Mouse (Mus musculus) heart, embryonic 15.5 days (tissue): ENCODE data around the gene Klf13. TPM values are rescaled to one million over a fixed set of nuclear protein-coding genes. Genes with fewer than 3 reads are reported as not detected.

ENCODE experiments used
- ATAC-seq: fragments of 200-750 bp; cut with Nextera tagmentation; replicated peaks from 2 replicates; pipeline ENCODE4 v1.8.0; 2017; ENCODE audit warnings: low read depth, moderate TSS enrichment; ENCODE audit not compliant: insufficient number of reproducible peaks, insufficient read depth, low FRiP score
- H3K27ac ChIP-seq: fragments of 300-500 bp; sonication (generic); 2 replicates; pipeline ENCODE4 v1.5.1; 2015; ENCODE audit warnings: mild to moderate bottlenecking, inconsistent platforms
- H3K27me3 ChIP-seq: fragments of 300-500 bp; sonication (generic); 2 replicates; pipeline ENCODE4 v1.6.1; 2015; ENCODE audit warnings: inconsistent platforms
- H3K36me3 ChIP-seq: fragments of 300-500 bp; sonication (generic); 2 replicates; pipeline ENCODE4 v1.6.1; 2015; ENCODE audit warnings: mild to moderate bottlenecking, inconsistent platforms
- H3K4me1 ChIP-seq: fragments of 300-500 bp; sonication (generic); replicated peaks from 2 replicates; pipeline ENCODE4 v1.6.1; 2015; ENCODE audit warnings: inconsistent platforms
- H3K4me2 ChIP-seq: fragments of 300-500 bp; sonication (generic); 2 replicates; pipeline ENCODE4 v1.6.1; 2015; ENCODE audit warnings: inconsistent platforms, mild to moderate bottlenecking, moderate library complexity
- H3K4me3 ChIP-seq: fragments of 300-500 bp; sonication (generic); 2 replicates; pipeline ENCODE4 v1.5.1; 2015; ENCODE audit warnings: mild to moderate bottlenecking, inconsistent platforms
- H3K9ac ChIP-seq: fragments of 300-500 bp; sonication (generic); 2 replicates; pipeline ENCODE4 v1.6.1; 2015; ENCODE audit warnings: mild to moderate bottlenecking, inconsistent platforms
- H3K9me3 ChIP-seq: fragments of 300-500 bp; sonication (generic); replicated peaks from 2 replicates; pipeline ENCODE4 v1.6.1; 2016; ENCODE audit warnings: inconsistent platforms
- WGBS: fragments of 180-500 bp; shearing (Covaris S2); methylation state at CpG from one replicate; pipeline ENCODE4 v1.1.7; 2015; ENCODE audit warnings: mixed read lengths; 5-methylcytosine and 5-hydroxymethylcytosine counted together
- polyA plus RNA-seq: library from polyadenylated mRNA; unstranded; fragments of >200 nt; fragmentation: Nextera tagmentation; extraction: Ambion mirVana; gene quantifications from 2 replicates; pipeline ENCODE4 v1.2.1, GENCODE M21; 2015

The Klf13 gene
- polyA plus RNA-seq, 1 experiment from 2014 or later = 23.4 TPM

- no peak overlapping the region for H3K9ac ChIP-seq
- WGBS = 66% methylated on average over 11 of the region's 11 CpGs
- H3K27me3 ChIP-seq = no peaks in the 10 kb centered on the region
- no peak overlapping the region for H3K27ac ChIP-seq
- no peaks in the 10 kb centered on the region for H3K4me1 ChIP-seq
- no peak for ATAC-seq
- no peaks in the 10 kb centered on the region for H3K9me3 ChIP-seq
- H3K4me3 ChIP-seq = no peak overlapping the region
- no peak overlapping the region for H3K4me2 ChIP-seq
- no peaks in the 10 kb centered on the region for H3K36me3 ChIP-seq
These were observed 9.1 kb upstream of the Klf13 start for GRCm38 (mm10) chr7:63947514-63948487.

- peaks cover 7% of the 10 kb centered on the region for H3K4me1 ChIP-seq
- H3K27ac ChIP-seq = no peak overlapping the region
- H3K4me3 ChIP-seq = no peak overlapping the region
- no peak for ATAC-seq
- no peaks in the 10 kb centered on the region for H3K36me3 ChIP-seq
- no peaks in the 10 kb centered on the region for H3K27me3 ChIP-seq
- no peak overlapping the region for H3K4me2 ChIP-seq
- 50% methylated on average over 2 of the region's 2 CpGs for WGBS
- no peak overlapping the region for H3K9ac ChIP-seq
- H3K9me3 ChIP-seq = no peaks in the 10 kb centered on the region
These were observed 5.2 kb upstream of the Klf13 start for GRCm38 (mm10) chr7:63943946-63944345.

DNA sequence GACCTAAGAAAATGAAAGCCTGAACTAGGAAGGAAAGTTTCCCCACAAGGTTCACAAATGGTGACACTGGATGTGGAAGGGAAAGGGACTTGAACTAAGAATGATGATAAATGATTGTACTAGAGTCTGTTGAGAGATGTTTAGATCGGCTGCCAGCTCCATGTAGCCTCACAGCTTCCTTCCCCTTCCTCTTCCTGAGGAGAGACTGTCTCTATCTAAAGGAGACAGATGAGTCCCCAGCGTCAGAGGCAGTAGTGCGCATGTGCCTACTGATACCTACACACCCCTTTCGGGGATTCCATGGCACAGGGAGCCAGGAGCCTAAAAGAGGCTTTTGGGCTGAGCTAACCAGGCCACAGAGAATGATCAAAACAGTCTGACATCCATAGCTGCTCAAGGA is 2.8 kb upstream of the Klf13 start:
- ATAC-seq = no peak
- Histone ChIP-seq H3K4me3 (no peak overlapping the region), H3K4me1 (peaks cover 7% of the 10 kb centered on the region), H3K36me3 (no peaks in the 10 kb centered on the region), H3K9ac (no peak overlapping the region), H3K27ac (no peak overlapping the region), H3K4me2 (no peak overlapping the region), H3K9me3 (no peaks in the 10 kb centered on the region), H3K27me3 (no peaks in the 10 kb centered on the region)
- 61% methylated on average over 4 of the region's 4 CpGs for WGBS

- ATAC-seq = no peak
- Histone ChIP-seq H3K4me2 (no peak overlapping the region), H3K4me1 (peaks cover 8% of the 10 kb centered on the region), H3K9ac (no peak overlapping the region), H3K27me3 (no peaks in the 10 kb centered on the region), H3K36me3 (no peaks in the 10 kb centered on the region), H3K4me3 (no peak overlapping the region), H3K9me3 (no peaks in the 10 kb centered on the region), H3K27ac (no peak overlapping the region)
- WGBS = 76% methylated on average over 3 of the region's 3 CpGs
These were observed 2.3 kb upstream of the Klf13 start for GRCm38 (mm10) chr7:63941050-63941449.

DNA sequence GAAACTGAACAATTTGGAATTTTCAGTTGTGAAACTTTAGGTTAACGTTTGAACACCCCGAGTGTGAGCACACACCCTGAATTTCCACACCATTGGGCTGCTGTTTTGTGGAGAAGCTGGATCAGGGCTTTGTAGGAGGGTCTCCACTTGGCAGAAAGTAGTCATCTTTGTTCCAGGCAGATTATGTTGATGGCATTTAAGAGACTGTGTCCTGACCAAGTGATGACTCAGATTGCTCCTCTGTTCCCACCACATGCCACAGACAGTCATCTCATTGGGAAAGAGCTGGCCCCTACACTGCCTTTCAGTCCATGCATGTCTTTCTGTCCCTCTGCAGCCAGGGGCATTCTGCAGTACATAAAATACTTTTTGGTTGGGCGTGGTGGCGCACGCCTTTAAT is 1.6 kb upstream of the Klf13 start:
- no peaks in the 10 kb centered on the region for H3K36me3 ChIP-seq
- no peak overlapping the region for H3K9ac ChIP-seq
- H3K9me3 ChIP-seq = no peaks in the 10 kb centered on the region
- no peaks in the 10 kb centered on the region for H3K27me3 ChIP-seq
- WGBS = 89% methylated on average over 5 of the region's 5 CpGs
- ATAC-seq = no peak
- peak overlapping the region; percentile 99 for H3K27ac ChIP-seq
- H3K4me3 ChIP-seq = no peak overlapping the region
- 0 out of 2 replicates have a peak overlapping the region, but pooled peaks have one; percentile 81 for H3K4me2 ChIP-seq
- peaks cover 15% of the 10 kb centered on the region for H3K4me1 ChIP-seq

DNA sequence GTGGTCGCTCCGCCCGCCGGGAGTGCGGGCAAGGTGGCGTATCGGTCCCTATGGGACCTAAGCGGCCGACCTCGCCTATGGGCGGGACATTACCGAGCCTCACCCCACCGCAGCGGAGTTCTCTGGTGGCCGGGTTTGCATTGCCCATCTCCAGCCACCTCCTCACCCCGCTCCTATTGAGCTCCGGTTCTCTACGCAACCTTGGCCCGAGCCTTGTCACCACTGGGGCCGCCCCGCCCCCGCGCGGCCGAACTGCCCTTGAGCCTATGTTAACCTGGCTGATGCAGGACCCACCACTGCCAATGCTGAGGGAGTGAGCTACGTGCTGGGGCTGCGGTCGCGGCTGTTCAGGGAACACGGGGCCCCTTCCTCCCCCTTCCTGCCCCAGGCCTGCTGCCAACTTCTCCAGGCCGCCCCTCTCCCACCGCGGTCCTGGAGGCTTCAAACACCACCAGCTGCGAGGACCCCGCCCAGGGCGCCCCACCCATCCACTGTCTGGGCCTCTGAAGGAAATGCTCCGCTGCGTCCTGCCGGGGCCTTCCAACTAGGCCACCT is 759 bp upstream of the Klf13 start:
- peak overlapping the region; percentile 99 for H3K27ac ChIP-seq
- peak overlapping the region; percentile 89 for H3K4me3 ChIP-seq
- H3K4me2 ChIP-seq = peak overlapping the region; percentile 81
- H3K9me3 ChIP-seq = no peaks in the 10 kb centered on the region
- H3K27me3 ChIP-seq = no peaks in the 10 kb centered on the region
- ATAC-seq = peak; percentile 76
- peak overlapping the region; percentile 87 for H3K9ac ChIP-seq
- under 1% methylated on average over 38 of the region's 39 CpGs for WGBS
- H3K4me1 ChIP-seq = peaks cover 24% of the 10 kb centered on the region
- H3K36me3 ChIP-seq = no peaks in the 10 kb centered on the region

DNA sequence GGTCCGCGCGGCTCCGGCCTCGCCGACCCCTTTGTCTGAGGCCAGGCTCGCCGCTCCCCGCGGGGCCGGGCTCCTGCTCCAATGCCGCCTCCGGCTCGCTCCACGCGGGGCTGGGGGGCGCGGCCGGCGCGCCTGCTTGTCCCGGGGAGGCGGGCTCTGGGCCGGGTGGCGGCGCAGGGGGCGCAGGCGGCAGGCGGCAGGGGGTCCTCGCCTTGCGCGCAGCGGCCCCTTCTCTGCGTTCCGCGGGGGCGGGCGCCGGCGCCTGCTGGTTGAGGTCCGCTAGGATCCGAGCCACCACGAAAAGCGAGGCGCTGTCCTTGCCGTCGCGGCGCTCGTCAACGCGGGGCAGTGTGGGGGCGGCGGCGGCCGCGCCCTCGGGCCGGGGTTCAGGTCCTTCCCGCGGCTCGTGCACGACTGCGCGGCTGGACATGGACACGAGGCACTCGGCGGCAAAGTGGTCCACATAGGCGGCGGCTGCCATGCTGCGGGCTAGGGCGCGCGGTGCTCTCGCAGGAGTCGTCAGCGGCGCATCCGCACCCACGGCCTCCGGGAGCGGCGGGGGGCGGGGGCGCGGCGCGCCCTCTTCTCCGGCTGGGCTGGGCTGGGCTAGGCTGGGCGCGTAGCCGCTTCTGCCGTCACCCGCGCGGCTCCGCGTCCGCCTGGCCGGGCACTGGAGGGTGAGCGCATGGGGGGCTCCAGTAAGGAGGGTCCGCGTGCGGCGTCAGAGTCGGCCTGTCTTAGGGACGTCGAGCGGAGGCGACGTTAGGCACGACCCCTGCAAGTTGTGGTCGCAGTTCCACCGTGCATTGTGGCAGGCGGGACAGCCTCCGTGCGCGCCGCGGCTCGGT is 425 bp downstream of the Klf13 start:
- Histone ChIP-seq H3K4me1 (peaks cover 34% of the 10 kb centered on the region), H3K4me3 (peak overlapping the region; percentile 89), H3K27me3 (no peaks in the 10 kb centered on the region), H3K9me3 (no peaks in the 10 kb centered on the region), H3K9ac (peak overlapping the region; percentile 87), H3K4me2 (peak overlapping the region; percentile 81), H3K27ac (peak overlapping the region; percentile 96), H3K36me3 (no peaks in the 10 kb centered on the region)
- WGBS = under 1% methylated on average over 107 of the region's 121 CpGs
- ATAC-seq = peak; percentile 24

GRCm38 (mm10) chr7:63937236-63938065 is 1.3 kb downstream of the Klf13 start:
- H3K27ac ChIP-seq = peak overlapping the region; percentile 96
- peaks cover 34% of the 10 kb centered on the region for H3K4me1 ChIP-seq
- H3K9me3 ChIP-seq = no peaks in the 10 kb centered on the region
- H3K27me3 ChIP-seq = no peaks in the 10 kb centered on the region
- peak; percentile 23 for ATAC-seq
- H3K36me3 ChIP-seq = no peaks in the 10 kb centered on the region
- H3K4me3 ChIP-seq = peak overlapping the region; percentile 89
- H3K9ac ChIP-seq = peak overlapping the region; percentile 87
- under 1% methylated on average over 60 of the region's 88 CpGs for WGBS
- H3K4me2 ChIP-seq = peak overlapping the region; percentile 81

GRCm38 (mm10) chr7:63936986-63937235 is 1.8 kb downstream of the Klf13 start:
- H3K4me2 ChIP-seq = peak overlapping the region; percentile 81
- no peaks in the 10 kb centered on the region for H3K36me3 ChIP-seq
- ATAC-seq = no peak
- peak overlapping the region; percentile 89 for H3K4me3 ChIP-seq
- no peaks in the 10 kb centered on the region for H3K9me3 ChIP-seq
- no peaks in the 10 kb centered on the region for H3K27me3 ChIP-seq
- H3K27ac ChIP-seq = peak overlapping the region; percentile 96
- 2% methylated on average over 11 of the region's 11 CpGs for WGBS
- peaks cover 34% of the 10 kb centered on the region for H3K4me1 ChIP-seq
- H3K9ac ChIP-seq = peak overlapping the region; percentile 87

DNA sequence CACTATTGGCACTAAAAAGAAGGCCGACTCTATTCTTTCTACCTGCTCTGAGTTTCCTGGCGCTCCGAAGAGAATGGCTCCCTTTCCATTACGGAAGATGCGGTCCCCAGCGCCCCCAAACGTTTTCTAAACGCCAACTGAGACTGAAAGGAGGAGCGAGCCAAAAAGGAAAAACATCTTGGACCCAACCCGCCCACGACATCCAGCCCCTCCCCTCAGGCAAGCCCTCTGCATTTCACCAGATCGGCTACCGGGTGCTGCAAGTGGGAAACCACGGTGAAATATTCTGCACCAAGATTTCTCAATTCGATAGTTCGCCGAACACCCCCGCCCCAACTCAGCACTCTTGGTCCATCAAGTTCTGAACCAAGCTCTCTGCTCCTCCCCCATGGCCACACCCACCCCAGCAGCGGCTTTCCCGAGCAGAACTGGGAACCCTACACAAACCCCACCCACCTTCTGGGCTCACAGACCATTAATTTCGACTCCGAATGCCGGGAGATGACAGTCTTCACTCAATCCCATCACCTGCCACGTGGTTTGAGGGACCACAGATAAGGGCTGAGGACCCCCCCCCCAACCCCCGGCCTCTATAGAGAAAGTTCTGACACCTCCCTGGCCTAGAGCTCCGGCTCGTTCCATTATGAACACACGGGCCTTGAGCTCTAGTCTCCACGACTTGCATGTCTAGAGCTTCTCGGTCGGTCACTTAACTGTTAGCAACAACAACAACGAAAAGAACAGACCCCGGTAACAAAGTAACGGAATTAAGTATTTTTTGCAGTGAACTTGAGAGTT is 2.3 kb downstream of the Klf13 start:
- Histone ChIP-seq H3K27me3 (no peaks in the 10 kb centered on the region), H3K9me3 (no peaks in the 10 kb centered on the region), H3K36me3 (no peaks in the 10 kb centered on the region), H3K4me2 (peak overlapping the region; percentile 81), H3K4me1 (peaks cover 34% of the 10 kb centered on the region), H3K27ac (peak overlapping the region; percentile 96), H3K9ac (peak overlapping the region; percentile 87), H3K4me3 (peak overlapping the region; percentile 89)
- WGBS = under 1% methylated on average over 34 of the region's 34 CpGs
- ATAC-seq = no peak
